Comparison of ENCODE assay signal across 9 mouse cellular contexts in genomic region chr4:125990143-125990542, GRCm38 (mm10). TPM values are rescaled to one million over a fixed set of nuclear protein-coding genes. Genes with fewer than 3 reads are reported as not detected.
DNase-seq lines count a peak whose midpoint lies in the region; ATAC-seq lines count a peak whose summit lies in the region.
"Had no signal": no experiment of that assay in that cellular context is flagged by ENCODE, and none has a peak within 500 bp of the region (broad histone marks: within the 10 kb centered on the region; RNA-seq: fewer than 3 reads in every experiment).

No protein-coding gene starts in this region.

- WGBS in intestine, embryonic 14.5 days: 10% methylated on average over 5 of the region's 7 CpGs
- 17% methylated on average over 7 of the region's 7 CpGs for WGBS in intestine, embryonic 16.5 days
- 13% methylated on average over 5 of the region's 7 CpGs for WGBS in forebrain, embryonic 13.5 days
- WGBS in hindbrain, embryonic 14.5 days: 26% methylated on average over 7 of the region's 7 CpGs

- H3K27ac ChIP-seq in intestine, embryonic 14.5 days (ENCODE audit: low read depth): no peak overlapping the region
- H3K27ac ChIP-seq in intestine, embryonic 16.5 days (ENCODE audit: low read length): no peak overlapping the region
- no peak overlapping the region for H3K27ac ChIP-seq in forebrain, embryonic 13.5 days
- H3K27ac ChIP-seq in hindbrain, embryonic 14.5 days: no peak overlapping the region
- H3K27ac ChIP-seq: embryonic facial prominence, embryonic 12.5 days had no signal

- DNase-seq in intestine, embryonic 14.5 days (ENCODE audit: low spot score): peak; percentile 87
- peak; percentile 43 for DNase-seq in c-Kit-positive CD71-negative TER-119-negative erythroid progenitor cells, embryonic 14.5 days (ENCODE audit: low read depth)
- peak; percentile 90 for DNase-seq in hindbrain, embryonic 14.5 days (ENCODE audit: low spot score)
- peak; percentile 87 for DNase-seq in left cerebral cortex, postnatal 4 days
- DNase-seq in natural killer cell, adult 2 months (ENCODE audit: low spot score in 2 of 2): peak; percentile 9 to 56
- DNase-seq in spleen, postnatal 4 days (ENCODE audit: low spot score in 2 of 2): peak; percentile 62 to 88

- H3K9ac ChIP-seq in intestine, embryonic 14.5 days (ENCODE audit: low read length): no peak overlapping the region
- H3K9ac ChIP-seq in intestine, embryonic 16.5 days (ENCODE audit: low read depth, low read length): no peak overlapping the region
- H3K9ac ChIP-seq in forebrain, embryonic 13.5 days: no peak overlapping the region
- H3K9ac ChIP-seq in hindbrain, embryonic 14.5 days: no peak overlapping the region
- H3K9ac ChIP-seq: embryonic facial prominence, embryonic 12.5 days had no signal

- intact Hi-C loops in left cerebral cortex, postnatal 4 days (cut with DNase I): no loop called here

- no peaks in the 10 kb centered on the region for H3K4me1 ChIP-seq in intestine, embryonic 14.5 days (replicated peaks; ENCODE audit: control insufficient read depth, insufficient read depth, low read length)
- H3K4me1 ChIP-seq in intestine, embryonic 16.5 days (ENCODE audit: control insufficient read depth, insufficient read depth, low read length): no peaks in the 10 kb centered on the region
- H3K4me1 ChIP-seq in forebrain, embryonic 13.5 days: peaks cover 15% of the 10 kb centered on the region
- H3K4me1 ChIP-seq in hindbrain, embryonic 14.5 days (replicated peaks; ENCODE audit: control insufficient read depth, insufficient read depth, low read length): peaks cover 7% of the 10 kb centered on the region; the same call in 1 of the 2 replicates
- H3K4me1 ChIP-seq: embryonic facial prominence, embryonic 12.5 days had no signal

- H3K4me3 ChIP-seq in intestine, embryonic 14.5 days (ENCODE audit: low read depth, low read length): no peak overlapping the region
- H3K4me3 ChIP-seq in intestine, embryonic 16.5 days (ENCODE audit: low read length): no peak overlapping the region
- H3K4me3 ChIP-seq in forebrain, embryonic 13.5 days: no peak overlapping the region
- H3K4me3 ChIP-seq in hindbrain, embryonic 14.5 days (replicated peaks; ENCODE audit: low read length): no peak overlapping the region
- H3K4me3 ChIP-seq: embryonic facial prominence, embryonic 12.5 days had no signal

- H3K9me3 ChIP-seq in intestine, embryonic 14.5 days (ENCODE audit: control insufficient read depth, low read length): no peaks in the 10 kb centered on the region
- no peaks in the 10 kb centered on the region for H3K9me3 ChIP-seq in intestine, embryonic 16.5 days (ENCODE audit: control insufficient read depth, low read length)
- H3K9me3 ChIP-seq in forebrain, embryonic 13.5 days (replicated peaks): no peaks in the 10 kb centered on the region
- H3K9me3 ChIP-seq in hindbrain, embryonic 14.5 days (ENCODE audit: control insufficient read depth, low read length): no peaks in the 10 kb centered on the region
- H3K9me3 ChIP-seq: embryonic facial prominence, embryonic 12.5 days had no signal

- 0 out of 2 replicates have a peak, but pooled peaks have one; percentile 53 for ATAC-seq in intestine, embryonic 14.5 days (replicated peaks; ENCODE audit: low FRiP score, low TSS enrichment, low read depth)
- ATAC-seq in intestine, embryonic 16.5 days: no peak
- ATAC-seq in forebrain, embryonic 13.5 days: peak; percentile 70; the same call in 1 of the 2 replicates
- peak; percentile 72; the same call in 1 of the 2 replicates for ATAC-seq in hindbrain, embryonic 14.5 days (ENCODE audit: low FRiP score)

- no peaks in the 10 kb centered on the region for H3K36me3 ChIP-seq in intestine, embryonic 14.5 days (ENCODE audit: control insufficient read depth, insufficient read depth, low read length)
- no peaks in the 10 kb centered on the region for H3K36me3 ChIP-seq in intestine, embryonic 16.5 days (ENCODE audit: control insufficient read depth, insufficient read depth, low read length)
- H3K36me3 ChIP-seq in forebrain, embryonic 13.5 days (ENCODE audit: poor library complexity, severe bottlenecking): no peaks in the 10 kb centered on the region
- H3K36me3 ChIP-seq in hindbrain, embryonic 14.5 days (replicated peaks; ENCODE audit: control insufficient read depth, insufficient read depth): no peaks in the 10 kb centered on the region
- H3K36me3 ChIP-seq: embryonic facial prominence, embryonic 12.5 days had no signal

- no peak overlapping the region for H3K4me2 ChIP-seq in intestine, embryonic 14.5 days (ENCODE audit: low read length)
- H3K4me2 ChIP-seq in intestine, embryonic 16.5 days (ENCODE audit: low read depth, low read length): no peak overlapping the region
- H3K4me2 ChIP-seq in forebrain, embryonic 13.5 days: no peak overlapping the region
- no peak overlapping the region for H3K4me2 ChIP-seq in hindbrain, embryonic 14.5 days (replicated peaks)
- H3K4me2 ChIP-seq: embryonic facial prominence, embryonic 12.5 days had no signal

- no peaks in the 10 kb centered on the region for H3K27me3 ChIP-seq in intestine, embryonic 14.5 days (replicated peaks; ENCODE audit: control insufficient read depth, insufficient read depth, low read length)
- no peaks in the 10 kb centered on the region for H3K27me3 ChIP-seq in intestine, embryonic 16.5 days (replicated peaks; ENCODE audit: control insufficient read depth, insufficient read depth, low read length)
- H3K27me3 ChIP-seq in forebrain, embryonic 13.5 days: peaks cover 15% of the 10 kb centered on the region; the same call in 1 of the 2 replicates
- H3K27me3 ChIP-seq in hindbrain, embryonic 14.5 days (ENCODE audit: control insufficient read depth, insufficient read depth, low read length): no peaks in the 10 kb centered on the region; the same call in 1 of the 2 replicates

RNA-seq across cellular contexts. Expression of gene Csf3r, which starts 34.2 kb away (rescaled TPM):
- 0.75 and 0.81 TPM in 2 replicates for polyA plus RNA-seq in intestine, embryonic 14.5 days (2014; fragmentation: Nextera tagmentation; extraction: Ambion mirVana)
- polyA plus RNA-seq in intestine, embryonic 16.5 days (2015; fragmentation: Nextera tagmentation; extraction: Ambion mirVana): 0.56 and 0.83 TPM in 2 replicates
- 0.10 and 0.21 TPM in 2 replicates for polyA plus RNA-seq in forebrain, embryonic 13.5 days (2015; fragmentation: Nextera tagmentation; extraction: Ambion mirVana)
- 0.69 and 0.76 TPM in 2 replicates for polyA plus RNA-seq in hindbrain, embryonic 14.5 days (2014; fragmentation: Nextera tagmentation; extraction: Ambion mirVana)
- total RNA-seq in left cerebral cortex, postnatal 4 days (2021): 1 to 10 TPM in 1 of 2 experiments, under 1 TPM in 1; 0.66 to 1.1 TPM

RNA-seq across cellular contexts. Expression of gene Mrps15, which starts 56.6 kb away (rescaled TPM):
- 148 and 151 TPM in 2 replicates for polyA plus RNA-seq in intestine, embryonic 14.5 days (2014; fragmentation: Nextera tagmentation; extraction: Ambion mirVana)
- polyA plus RNA-seq in intestine, embryonic 16.5 days (2015; fragmentation: Nextera tagmentation; extraction: Ambion mirVana): 142 and 151 TPM in 2 replicates
- polyA plus RNA-seq in forebrain, embryonic 13.5 days (2015; fragmentation: Nextera tagmentation; extraction: Ambion mirVana): 122 and 125 TPM in 2 replicates
- polyA plus RNA-seq in hindbrain, embryonic 14.5 days (2014; fragmentation: Nextera tagmentation; extraction: Ambion mirVana): 121 and 124 TPM in 2 replicates
- 10 to 100 TPM; 52.3 to 60.6 TPM for total RNA-seq in left cerebral cortex, postnatal 4 days (2021)

Comparison
In these comparisons a context has a peak if more than half of its experiments do, and no peak if none do; other contexts are left out.
1. DNase-seq: peak in every context shown above with its lines; median percentile 90 in hindbrain, embryonic 14.5 days; 87 in intestine, embryonic 14.5 days; 87 in left cerebral cortex, postnatal 4 days; 75 in spleen, postnatal 4 days; 43 in c-Kit-positive CD71-negative TER-119-negative erythroid progenitor cells, embryonic 14.5 days; 32 in natural killer cell, adult 2 months.